Mouse (Mus musculus) erythroblast, adult 5-6 weeks (primary cell): ENCODE results near the gene Blvrb. TPM values are rescaled to one million over a fixed set of nuclear protein-coding genes. Genes with fewer than 3 reads are reported as not detected.

Experiments used
- ATAC-seq: replicated peaks from 2 replicates; pipeline ENCODE4 v1.8.0; 2016; ENCODE audit warnings: moderate number of reproducible peaks, mild to moderate bottlenecking, moderate TSS enrichment, inconsistent platforms; ENCODE audit not compliant: poor library complexity, low FRiP score, severe bottlenecking
- total RNA-seq, 2 experiments: library from RNA; stranded (forward) in 1 of 2; stranded (reverse) in 1 of 2; fragments of 150-400 nt in 1 of 2; fragments of 200-764, 138-1000 nt in 1 of 2; gene quantifications; 2 replicates each; pipeline versions ENCODE4 v1.2.3 to v1.2.4; 2015 to 2017; ENCODE audit warnings: low replicate concordance in 2 of 2

Blvrb gene
- total RNA-seq, 2 experiments from 2014 or later = 379 to 431 TPM

- ATAC-seq = no peak
Measured at GRCm38 (mm10) chr7:27446521-27447418, 1.0 kb upstream of the Blvrb start.

- ATAC-seq = peak; percentile 57
Measured at GRCm38 (mm10) chr7:27448421-27449206, 836 bp downstream of the Blvrb start.

- ATAC-seq = peak; percentile 58
Measured at GRCm38 (mm10) chr7:27449256-27449862, 1.6 kb downstream of the Blvrb start.

- no peak for ATAC-seq
Measured at GRCm38 (mm10) chr7:27451359-27451758, 3.6 kb downstream of the Blvrb start.

- no peak for ATAC-seq
Measured at GRCm38 (mm10) chr7:27452206-27452770, 4.5 kb downstream of the Blvrb start.

GRCm38 (mm10) chr7:27454461-27455121 is 6.8 kb downstream of the Blvrb start:
- ATAC-seq = peak; percentile 80

- no peak for ATAC-seq
Measured at GRCm38 (mm10) chr7:27455273-27455672, 7.5 kb downstream of the Blvrb start.

- peak; percentile 60 for ATAC-seq
Measured at GRCm38 (mm10) chr7:27458614-27459013, 10.8 kb downstream of the Blvrb start.

- no peak for ATAC-seq
Measured at GRCm38 (mm10) chr7:27459640-27460039, 11.9 kb downstream of the Blvrb start.

GRCm38 (mm10) chr7:27460477-27460876 is 12.7 kb downstream of the Blvrb start:
- ATAC-seq = no peak

- no peak for ATAC-seq
Measured at GRCm38 (mm10) chr7:27467648-27468047, 19.9 kb downstream of the Blvrb start.

- no peak for ATAC-seq
Measured at GRCm38 (mm10) chr7:27471390-27472120, 23.8 kb downstream of the Blvrb start.

GRCm38 (mm10) chr7:27472596-27472995 is 24.8 kb downstream of the Blvrb start:
- ATAC-seq = 0 out of 2 replicates have a peak, but pooled peaks have one; percentile 5

- peak; percentile 78 for ATAC-seq
Measured at GRCm38 (mm10) chr7:27473156-27473834, 25.5 kb downstream of the Blvrb start, which contains the start of gene Sertad3. Gene Sertad3, plus strand, starts transcription at chr7:27473768.

GRCm38 (mm10) chr7:27473835-27474489 is 26.2 kb downstream of the Blvrb start:
- 0 out of 2 replicates have a peak, but pooled peaks have one; percentile 1 for ATAC-seq

- peak; percentile 76 for ATAC-seq
Measured at GRCm38 (mm10) chr7:27474490-27474954, 26.7 kb downstream of the Blvrb start.

GRCm38 (mm10) chr7:27475596-27475995 is 27.8 kb downstream of the Blvrb start:
- no peak for ATAC-seq
